24 mouse cellular contexts compared by ENCODE assay signal in the genomic region with DNA sequence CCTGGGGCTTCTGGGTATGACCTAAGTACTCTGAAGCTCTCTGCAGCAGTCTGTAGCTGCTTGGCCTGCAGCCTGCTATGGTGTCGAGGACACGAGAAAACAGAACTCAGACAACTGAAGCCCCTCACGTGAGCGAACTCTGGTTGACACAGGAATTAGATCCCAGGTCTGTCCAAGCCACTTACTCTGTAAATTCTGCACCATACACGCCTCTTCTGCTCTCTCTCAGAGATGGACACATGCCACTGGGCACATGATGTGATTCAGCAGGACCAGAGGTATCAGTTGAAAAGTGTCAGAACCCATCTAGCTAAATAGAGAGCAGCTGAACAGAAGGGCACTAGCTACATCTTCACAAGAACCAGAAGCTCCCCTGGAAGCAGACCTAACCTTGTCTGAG. TPM values are rescaled to one million over a fixed set of nuclear protein-coding genes. Genes with fewer than 3 reads are reported as not detected.
A peak's percentile ranks its signal among the peaks of the same experiment; 100 is the strongest.
DNase-seq lines count a peak whose midpoint lies in the region; ATAC-seq and TF ChIP-seq lines count a peak whose summit lies in the region.
"Had no signal": no experiment of that assay in that cellular context is flagged by ENCODE, and none has a peak within 500 bp of the region (broad histone marks: within the 10 kb centered on the region; RNA-seq: fewer than 3 reads in every experiment).

No protein-coding gene starts in this region.

- TF ChIP-seq EP300 in heart, adult 2 months (IDR thresholded peaks at IDR 0.05; ENCODE audit: insufficient read depth, low read depth, low read length), result no peak
- TF ChIP-seq EP300 in heart, postnatal 0 days (IDR thresholded peaks at IDR 0.05; ENCODE audit: low read depth), result no peak

- H3K4me1 ChIP-seq in heart, embryonic 12.5 days (replicated peaks), result peaks cover 14% of the 10 kb centered on the region
- peaks cover 4% of the 10 kb centered on the region for H3K4me1 ChIP-seq in heart, adult 2 months (ENCODE audit: control insufficient read depth, insufficient read depth, low read length)
- peaks cover 17% of the 10 kb centered on the region for H3K4me1 ChIP-seq in heart, embryonic 10.5 days
- peaks cover 22% of the 10 kb centered on the region for H3K4me1 ChIP-seq in heart, postnatal 0 days (ENCODE audit: control insufficient read depth, insufficient read depth)
- peaks cover 28% of the 10 kb centered on the region for H3K4me1 ChIP-seq in olfactory bulb, adult 2 months (ENCODE audit: control insufficient read depth, insufficient read depth, low read length)
- H3K4me1 ChIP-seq: embryonic facial prominence, embryonic 12.5 days; forebrain, embryonic 13.5 days; forebrain, embryonic 15.5 days had no signal

- H3K27ac ChIP-seq in heart, embryonic 12.5 days (ENCODE audit: poor library complexity, severe bottlenecking), result no peak overlapping the region
- H3K27ac ChIP-seq in heart, adult 2 months, result peak overlapping the region; percentile 20; the same call in 1 of the 2 replicates
- no peak overlapping the region for H3K27ac ChIP-seq in heart, embryonic 10.5 days
- peak overlapping the region; percentile 38; the same call in 1 of the 2 replicates for H3K27ac ChIP-seq in heart, postnatal 0 days (ENCODE audit: low read depth)
- 0 out of 2 replicates have a peak overlapping the region, but pooled peaks have one; percentile 34 for H3K27ac ChIP-seq in olfactory bulb, adult 2 months (ENCODE audit: insufficient read depth, low read depth, low read length)
- H3K27ac ChIP-seq: embryonic facial prominence, embryonic 10.5 days; embryonic facial prominence, embryonic 12.5 days; forebrain, embryonic 13.5 days; forebrain, embryonic 15.5 days had no signal

- whole genome bisulfite sequencing in heart, embryonic 12.5 days, result 57% methylated on average over 5 of the region's 5 CpGs
- 40% methylated on average over 5 of the region's 5 CpGs for WGBS in heart, adult 2 months
- 71% methylated on average over 5 of the region's 5 CpGs for WGBS in heart, embryonic 10.5 days
- 40% methylated on average over 5 of the region's 5 CpGs for WGBS in heart, postnatal 0 days
- 83% methylated on average over 5 of the region's 5 CpGs for WGBS in olfactory bulb, adult 2 months

- H3K4me3 ChIP-seq in heart, embryonic 12.5 days, result no peak overlapping the region
- H3K4me3 ChIP-seq in heart, adult 2 months, result no peak overlapping the region
- no peak overlapping the region for H3K4me3 ChIP-seq in heart, embryonic 10.5 days
- H3K4me3 ChIP-seq in heart, postnatal 0 days (ENCODE audit: low read depth, low read length), result no peak overlapping the region
- no peak overlapping the region for H3K4me3 ChIP-seq in olfactory bulb, adult 2 months (ENCODE audit: insufficient read depth, low read depth, low read length)
- H3K4me3 ChIP-seq: embryonic facial prominence, embryonic 10.5 days; embryonic facial prominence, embryonic 12.5 days; forebrain, embryonic 13.5 days; forebrain, embryonic 15.5 days had no signal

- ATAC-seq in heart, embryonic 12.5 days (ENCODE audit: insufficient number of reproducible peaks, low FRiP score), result no peak
- ATAC-seq in heart, postnatal 0 days (ENCODE audit: insufficient read depth, low read depth), result no peak
- ATAC-seq in frontal cortex, adult (ENCODE audit: low TSS enrichment), result no peak
- ATAC-seq: activated CD4-positive, CD25-positive, alpha-beta regulatory T cell, adult 4 months; forebrain, embryonic 13.5 days; forebrain, embryonic 15.5 days; Patski had no signal

- intact Hi-C loops in heart, adult 2 months (cut with DNase I), result no loop called here
- intact Hi-C loops in heart, postnatal 25 days (cut with DNase I), result no loop called here

- TF ChIP-seq CTCF in heart, adult 2 months (IDR thresholded peaks at IDR 0.05), result no peak
- no peak for TF ChIP-seq CTCF in heart, postnatal 0 days (IDR thresholded peaks at IDR 0.05; ENCODE audit: low read depth)
- TF ChIP-seq CTCF in olfactory bulb, adult 2 months (IDR thresholded peaks at IDR 0.05; ENCODE audit: insufficient read depth, low read depth, low read length), result no peak

- no peaks in the 10 kb centered on the region for H3K79me2 ChIP-seq in heart, adult 2 months (replicated peaks; ENCODE audit: control insufficient read depth, insufficient read depth, low read length)

- no peak for TF ChIP-seq POLR2A in heart, adult 2 months (IDR thresholded peaks at IDR 0.05; ENCODE audit: insufficient read depth, low read depth, low read length)
- TF ChIP-seq POLR2A in olfactory bulb, adult 2 months (IDR thresholded peaks at IDR 0.05; ENCODE audit: insufficient read depth, low read depth, low read length), result no peak

- no peak overlapping the region for H3K4me2 ChIP-seq in heart, embryonic 12.5 days
- no peak overlapping the region for H3K4me2 ChIP-seq in heart, postnatal 0 days (ENCODE audit: low read depth, low read length)
- H3K4me2 ChIP-seq: embryonic facial prominence, embryonic 12.5 days; forebrain, embryonic 13.5 days; forebrain, embryonic 15.5 days had no signal

- DNase-seq in heart, adult 11 months, result peak; percentile 87
- DNase-seq in heart, adult 2 months, result no peak
- DNase-seq in heart, embryonic 10.5 days (ENCODE audit: low spot score), result no peak
- no peak for DNase-seq in heart, postnatal 0 days (ENCODE audit: low spot score)
- no peak for DNase-seq in heart, postnatal 25 days (ENCODE audit: low spot score)
- DNase-seq: adrenal gland, adult 8-10 months; adrenal gland, postnatal 14 days; adrenal gland, postnatal 36 days; cerebellum, adult 11-12 months; cerebellum, adult 2 months; cerebellum, adult 9-10 months; cerebellum, postnatal 10 days; cerebellum, postnatal 25 days had no signal

- H3K27me3 ChIP-seq in heart, embryonic 12.5 days (replicated peaks), result peaks cover 26% of the 10 kb centered on the region
- H3K27me3 ChIP-seq in heart, adult 2 months (ENCODE audit: control insufficient read depth, insufficient read depth, low read length), result no peaks in the 10 kb centered on the region
- H3K27me3 ChIP-seq in heart, embryonic 10.5 days (ENCODE audit: insufficient read depth, poor library complexity, severe bottlenecking), result peaks cover 24% of the 10 kb centered on the region
- peaks cover 2% of the 10 kb centered on the region; the same call in 1 of the 2 replicates for H3K27me3 ChIP-seq in heart, postnatal 0 days (ENCODE audit: control insufficient read depth, insufficient read depth, low read length)

- H3K9me3 ChIP-seq in heart, embryonic 12.5 days (replicated peaks), result no peaks in the 10 kb centered on the region
- H3K9me3 ChIP-seq in heart, embryonic 10.5 days, result no peaks in the 10 kb centered on the region
- no peaks in the 10 kb centered on the region for H3K9me3 ChIP-seq in heart, postnatal 0 days (replicated peaks; ENCODE audit: control insufficient read depth, low read length)
- H3K9me3 ChIP-seq: embryonic facial prominence, embryonic 10.5 days; embryonic facial prominence, embryonic 12.5 days; forebrain, embryonic 13.5 days; forebrain, embryonic 15.5 days; G1E had no signal

- H3K9ac ChIP-seq in heart, embryonic 12.5 days, result no peak overlapping the region
- H3K9ac ChIP-seq in heart, adult 2 months (ENCODE audit: low read depth, low read length), result no peak overlapping the region
- no peak overlapping the region for H3K9ac ChIP-seq in heart, postnatal 0 days (replicated peaks; ENCODE audit: low read depth, low read length)
- H3K9ac ChIP-seq: embryonic facial prominence, embryonic 12.5 days; forebrain, embryonic 13.5 days; forebrain, embryonic 15.5 days had no signal

- peaks cover 17% of the 10 kb centered on the region for H3K36me3 ChIP-seq in heart, embryonic 12.5 days
- no peaks in the 10 kb centered on the region; the same call in 1 of the 2 replicates for H3K36me3 ChIP-seq in heart, adult 2 months (ENCODE audit: control insufficient read depth, insufficient read depth, low read length)
- H3K36me3 ChIP-seq in heart, embryonic 10.5 days, result peaks cover 16% of the 10 kb centered on the region
- H3K36me3 ChIP-seq in heart, postnatal 0 days (replicated peaks; ENCODE audit: control insufficient read depth, insufficient read depth, low read length), result peaks cover 18% of the 10 kb centered on the region
- H3K36me3 ChIP-seq: G1E had no signal

RNA-seq across cellular contexts. Expression of a gene that starts 5.0 kb away (rescaled TPM):
- 0.73 and 1.1 TPM in 2 replicates for polyA plus RNA-seq in heart, embryonic 12.5 days (2016; fragmentation: Nextera tagmentation; extraction: Ambion mirVana)
- total RNA-seq in heart, adult 2 months (2021), result 10 to 100 TPM; 12.3 to 17.4 TPM
- polyA plus RNA-seq in heart, adult 2 months (2012; rRNA removed), result 11.0 and 13.1 TPM in 2 replicates
- polyA plus RNA-seq in heart, embryonic 10.5 days (2016; fragmentation: Nextera tagmentation; extraction: Ambion mirVana), result 0.36 and 0.38 TPM in 2 replicates
- 20.7 and 28.2 TPM in 2 replicates for total RNA-seq in heart, postnatal 0 days (2014; rRNA removed; ENCODE audit: low replicate concordance)
- polyA plus RNA-seq in heart, postnatal 0 days (2015; fragmentation: Nextera tagmentation; extraction: Ambion mirVana), result 12.6 and 14.5 TPM in 2 replicates
- total RNA-seq in heart, postnatal 25 days (2021), result 10 to 100 TPM; 10.1 to 10.5 TPM
- not detected in 2 replicates for polyA plus RNA-seq in olfactory bulb, adult 2 months (2012; ENCODE audit: insufficient read depth, insufficient read length, low replicate concordance, missing spikeins)
- total RNA-seq: adrenal gland, postnatal 14 days; G1E had no signal
- polyA plus RNA-seq: activated CD4-positive, CD25-positive, alpha-beta regulatory T cell, adult 4 months; G1E; Patski had no signal

RNA-seq across cellular contexts. Expression of a gene that starts 13.3 kb away (rescaled TPM):
- polyA plus RNA-seq in heart, embryonic 12.5 days (2016; fragmentation: Nextera tagmentation; extraction: Ambion mirVana), result 12.5 and 14.9 TPM in 2 replicates
- 100 to 1,000 TPM; 117 to 130 TPM for total RNA-seq in heart, adult 2 months (2021)
- 67.7 and 84.2 TPM in 2 replicates for polyA plus RNA-seq in heart, adult 2 months (2012; rRNA removed)
- polyA plus RNA-seq in heart, embryonic 10.5 days (2016; fragmentation: Nextera tagmentation; extraction: Ambion mirVana), result 6.3 and 7.2 TPM in 2 replicates
- total RNA-seq in heart, postnatal 0 days (2014; rRNA removed; ENCODE audit: low replicate concordance), result 34.5 and 69.3 TPM in 2 replicates
- polyA plus RNA-seq in heart, postnatal 0 days (2015; fragmentation: Nextera tagmentation; extraction: Ambion mirVana), result 12.1 and 13.2 TPM in 2 replicates
- 100 to 1,000 TPM; 116 to 128 TPM for total RNA-seq in heart, postnatal 25 days (2021)
- not detected in 2 replicates for polyA plus RNA-seq in olfactory bulb, adult 2 months (2012; ENCODE audit: insufficient read depth, insufficient read length, low replicate concordance, missing spikeins)
- polyA plus RNA-seq: activated CD4-positive, CD25-positive, alpha-beta regulatory T cell, adult 4 months had no signal

RNA-seq across cellular contexts. Expression of a gene that starts 19.9 kb away (rescaled TPM):
- polyA plus RNA-seq in heart, embryonic 12.5 days (2016; fragmentation: Nextera tagmentation; extraction: Ambion mirVana), result 5.3 and 5.7 TPM in 2 replicates
- total RNA-seq in heart, adult 2 months (2021), result 100 to 1,000 TPM in 1 of 2 experiments, 10 to 100 TPM in 1; 96.3 to 111 TPM
- 201 and 224 TPM in 2 replicates for polyA plus RNA-seq in heart, adult 2 months (2012; rRNA removed)
- 0.84 and 2.0 TPM in 2 replicates for polyA plus RNA-seq in heart, embryonic 10.5 days (2016; fragmentation: Nextera tagmentation; extraction: Ambion mirVana)
- 62.3 and 75.4 TPM in 2 replicates for total RNA-seq in heart, postnatal 0 days (2014; rRNA removed; ENCODE audit: low replicate concordance)
- 52.7 and 53.0 TPM in 2 replicates for polyA plus RNA-seq in heart, postnatal 0 days (2015; fragmentation: Nextera tagmentation; extraction: Ambion mirVana)
- total RNA-seq in heart, postnatal 25 days (2021), result 100 to 1,000 TPM; 118 to 123 TPM
- polyA plus RNA-seq in olfactory bulb, adult 2 months (2012; ENCODE audit: insufficient read depth, insufficient read length, low replicate concordance, missing spikeins), result not detected in 2 replicates
- total RNA-seq: adrenal gland, adult 18-20 months; adrenal gland, postnatal 14 days; adrenal gland, postnatal 36 days; G1E had no signal
- polyA plus RNA-seq: activated CD4-positive, CD25-positive, alpha-beta regulatory T cell, adult 4 months; embryonic facial prominence, embryonic 10.5 days; G1E; Patski had no signal

RNA-seq across cellular contexts. Expression of a gene that starts 53.4 kb away (rescaled TPM):
- polyA plus RNA-seq in heart, embryonic 12.5 days (2016; fragmentation: Nextera tagmentation; extraction: Ambion mirVana), result 53.6 and 61.4 TPM in 2 replicates
- 10 to 100 TPM; 28.7 to 33.1 TPM for total RNA-seq in heart, adult 2 months (2021)
- 23.1 and 39.2 TPM in 2 replicates for polyA plus RNA-seq in heart, adult 2 months (2012; rRNA removed)
- 48.7 and 49.8 TPM in 2 replicates for polyA plus RNA-seq in heart, embryonic 10.5 days (2016; fragmentation: Nextera tagmentation; extraction: Ambion mirVana)
- total RNA-seq in heart, postnatal 0 days (2014; rRNA removed; ENCODE audit: low replicate concordance), result 44.0 and 44.8 TPM in 2 replicates
- 30.2 and 31.1 TPM in 2 replicates for polyA plus RNA-seq in heart, postnatal 0 days (2015; fragmentation: Nextera tagmentation; extraction: Ambion mirVana)
- total RNA-seq in heart, postnatal 25 days (2021), result 10 to 100 TPM; 29.1 to 38.1 TPM
- polyA plus RNA-seq in olfactory bulb, adult 2 months (2012; ENCODE audit: insufficient read depth, insufficient read length, low replicate concordance, missing spikeins), result 164 and 673 TPM in 2 replicates

Comparison
In these comparisons a context has a peak if more than half of its experiments do, and no peak if none do; other contexts are left out.
1. H3K27ac ChIP-seq: peak in heart, adult 2 months (single experiment), heart, postnatal 0 days (single experiment) and olfactory bulb, adult 2 months (single experiment); none in heart, embryonic 12.5 days (single experiment) and heart, embryonic 10.5 days (single experiment).